Mouse (Mus musculus) 3T3-L1 (cell line): ENCODE measurements around the gene Sema5a.

Experiments used
- DNase-seq: peaks from one replicate; pipeline ENCODE4 v3.0.0-alpha.2; 2015; ENCODE audit warnings: low read depth, low spot score

Gene Sema5a

GRCm38 (mm10) chr15:32437654-32438053, 193.0 kb downstream of the Sema5a start:
- peak; percentile 84 for DNase-seq

- DNase-seq: no peak
Measured at GRCm38 (mm10) chr15:32442745-32443144, 198.1 kb downstream of the Sema5a start.

GRCm38 (mm10) chr15:32447558-32448349, 203.1 kb downstream of the Sema5a start:
- DNase-seq: no peak

- no peak for DNase-seq
Measured at GRCm38 (mm10) chr15:32459046-32459445, 214.4 kb downstream of the Sema5a start.

GRCm38 (mm10) chr15:32460238-32460637, 215.6 kb downstream of the Sema5a start:
- DNase-seq: no peak

- DNase-seq: no peak
Measured at GRCm38 (mm10) chr15:32471480-32472050, 227.0 kb downstream of the Sema5a start.

GRCm38 (mm10) chr15:32480747-32481146, 236.1 kb downstream of the Sema5a start:
- no peak for DNase-seq

GRCm38 (mm10) chr15:32485064-32485964, 240.7 kb downstream of the Sema5a start:
- DNase-seq: no peak

GRCm38 (mm10) chr15:32487968-32488367, 243.4 kb downstream of the Sema5a start:
- no peak for DNase-seq

- no peak for DNase-seq
Measured at GRCm38 (mm10) chr15:32494219-32494618, 249.6 kb downstream of the Sema5a start.

GRCm38 (mm10) chr15:32494899-32495298, 250.3 kb downstream of the Sema5a start:
- no peak for DNase-seq

- DNase-seq: no peak
Measured at GRCm38 (mm10) chr15:32496880-32497279, 252.3 kb downstream of the Sema5a start.

GRCm38 (mm10) chr15:32505941-32506340, 261.3 kb downstream of the Sema5a start:
- DNase-seq: no peak

- no peak for DNase-seq
Measured at GRCm38 (mm10) chr15:32508282-32508681, 263.7 kb downstream of the Sema5a start.

GRCm38 (mm10) chr15:32514877-32515276, 270.3 kb downstream of the Sema5a start:
- DNase-seq: peak; percentile 31

GRCm38 (mm10) chr15:32517954-32518353, 273.3 kb downstream of the Sema5a start:
- DNase-seq: no peak

GRCm38 (mm10) chr15:32532539-32532938, 287.9 kb downstream of the Sema5a start:
- DNase-seq: no peak

- DNase-seq: no peak
Measured at GRCm38 (mm10) chr15:32533541-32534080, 289.0 kb downstream of the Sema5a start.

GRCm38 (mm10) chr15:32536755-32537503, 292.3 kb downstream of the Sema5a start:
- DNase-seq: no peak

GRCm38 (mm10) chr15:32537504-32537792, 292.8 kb downstream of the Sema5a start:
- DNase-seq: no peak

GRCm38 (mm10) chr15:32538092-32538491, 293.5 kb downstream of the Sema5a start:
- no peak for DNase-seq
